Mouse (Mus musculus) G1E (cell line): ENCODE data around the gene Crhr1.

Experiments
- CTCF ChIP-seq: IDR thresholded peaks from 2 replicates; pipeline ENCODE4 v1.5.1; 2012; ENCODE audit warnings: low read depth, low read length, inconsistent platforms, mixed read lengths
- GATA1 ChIP-seq: IDR thresholded peaks from 2 replicates; pipeline ENCODE4 v1.6.1; 2012; ENCODE audit warnings: borderline replicate concordance, low read length, inconsistent platforms, mixed read lengths
- GATA2 ChIP-seq: IDR thresholded peaks from 2 replicates; pipeline ENCODE4 v1.6.1; 2012; ENCODE audit warnings: low read depth, low read length, inconsistent platforms, borderline replicate concordance
- POLR2AphosphoS5 ChIP-seq: IDR thresholded peaks from 2 replicates; pipeline ENCODE4 v1.6.1; 2012; ENCODE audit warnings: low read depth, low read length, inconsistent platforms; ENCODE audit not compliant: insufficient replicate concordance
- TAL1 ChIP-seq: conservative IDR thresholded peaks from 2 replicates; pipeline ENCODE4 v1.6.1; 2012; ENCODE audit warnings: low read depth, low read length, inconsistent platforms, mixed read lengths

GRCm38 (mm10) chr11:104133442-104133983, 858 bp downstream of the Crhr1 start:
- TF ChIP-seq CTCF, result no peak
- no peak for TF ChIP-seq POLR2AphosphoS5
- TF ChIP-seq TAL1, result no peak
- TF ChIP-seq GATA2, result no peak
- TF ChIP-seq GATA1, result no peak
